Mouse (Mus musculus) cerebellum, postnatal 25 days (tissue): ENCODE data around the gene Hoxc4.

Source experiments
- DNase-seq, 2 experiments: peaks; one replicate each; pipeline ENCODE4 v3.0.0; 2021; ENCODE audit warnings: mixed read lengths in 2 of 2

The Hoxc4 gene

DNA sequence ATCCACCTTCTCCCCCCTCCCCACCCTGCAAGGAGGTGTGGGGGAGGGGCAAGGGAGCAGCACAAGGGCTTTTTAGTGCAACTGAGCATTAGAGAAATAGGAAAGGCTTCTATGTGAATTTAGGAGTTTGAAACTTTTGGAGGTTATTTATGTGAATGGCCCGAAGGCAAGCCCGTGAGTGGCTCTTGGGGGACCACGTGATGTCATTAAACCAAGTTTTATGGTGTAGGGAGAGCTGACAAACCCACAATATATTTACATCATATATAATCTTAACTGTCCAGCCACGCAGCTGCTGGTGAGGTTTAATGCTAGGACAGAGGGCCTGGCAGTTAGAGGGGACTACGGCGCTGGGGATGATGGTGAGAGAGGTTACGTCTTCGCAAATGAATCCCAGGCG lies at the start of gene Hoxc4:
Gene Hoxc4 (plus strand): TSS at position 299 of the 400 bp plus-strand sequence.
- DNase-seq: no peak

DNA sequence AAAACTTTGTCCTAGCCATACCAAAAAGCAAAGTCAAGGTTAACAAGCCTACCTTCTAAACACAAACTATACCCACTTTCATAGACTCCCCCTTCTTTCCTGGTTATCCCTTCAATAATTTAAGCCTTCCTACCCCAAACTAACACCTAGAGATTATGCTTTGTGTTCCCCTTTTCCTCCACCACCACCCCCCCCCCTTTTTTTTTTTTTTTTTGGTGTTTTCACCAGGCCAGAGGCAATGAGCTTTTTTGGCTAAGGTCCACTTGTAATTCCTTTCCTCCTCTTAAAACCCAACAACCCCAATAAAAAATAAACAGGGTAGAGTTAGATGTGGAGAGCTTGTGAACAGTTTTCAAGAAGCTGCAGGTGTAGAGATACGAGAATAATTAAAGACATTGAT lies 49.4 kb upstream of the Hoxc4 start:
- DNase-seq: no peak

DNA sequence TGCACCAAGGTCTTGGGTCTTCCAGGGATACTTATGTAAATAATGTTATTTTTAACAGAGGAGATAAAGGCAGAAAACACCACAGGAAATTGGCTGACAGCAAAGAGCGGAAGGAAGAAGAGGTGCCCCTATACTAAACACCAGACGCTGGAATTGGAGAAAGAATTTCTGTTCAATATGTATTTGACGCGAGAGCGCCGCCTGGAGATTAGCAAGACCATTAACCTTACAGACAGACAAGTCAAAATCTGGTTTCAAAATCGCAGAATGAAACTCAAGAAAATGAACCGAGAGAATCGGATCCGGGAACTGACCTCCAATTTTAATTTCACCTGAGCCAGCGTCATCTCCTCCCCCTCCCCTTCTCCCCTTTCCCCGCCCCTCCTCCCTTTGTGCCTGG lies 48.0 kb upstream of the Hoxc4 start:
- DNase-seq: no peak

DNA sequence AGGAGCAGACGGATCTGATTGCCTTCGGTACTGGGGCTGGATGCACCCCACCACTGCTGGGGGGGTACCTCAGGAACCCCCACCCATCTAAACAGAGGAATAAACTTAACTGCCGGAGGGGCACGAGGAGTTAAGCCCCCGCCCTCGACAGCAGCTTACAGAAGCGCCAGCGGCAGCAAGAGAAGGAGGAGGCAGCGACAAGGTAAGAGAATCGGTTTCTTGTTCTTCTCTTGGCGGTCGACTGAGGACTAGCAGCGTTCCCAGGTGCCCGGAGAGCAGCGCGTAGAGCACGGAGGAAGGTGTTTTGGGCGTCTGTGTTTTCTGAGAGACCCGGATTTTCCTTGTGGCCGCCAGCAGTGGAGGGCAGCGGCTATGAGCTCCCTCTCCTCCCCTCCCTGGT lies 46.5 kb upstream of the Hoxc4 start:
- no peak for DNase-seq

DNA sequence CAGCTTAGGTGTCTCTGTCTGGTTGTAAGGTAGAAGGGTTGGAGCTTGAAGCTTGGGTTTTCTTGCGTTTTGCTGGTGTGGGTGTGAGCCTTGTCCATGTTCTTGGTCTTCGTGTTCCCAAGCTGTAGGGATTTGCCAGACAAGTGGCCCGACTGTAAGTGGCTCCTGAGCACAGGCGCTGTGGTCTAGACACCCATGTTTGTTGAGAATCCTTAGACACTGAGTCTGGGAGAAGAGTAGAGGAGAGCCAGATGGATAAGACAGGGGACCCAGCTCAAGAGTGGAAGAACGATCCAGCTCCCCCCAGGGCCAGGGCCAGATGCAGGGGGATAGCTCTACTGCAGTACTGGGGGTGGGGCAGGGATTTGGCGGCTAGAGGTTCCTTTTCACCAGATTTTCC lies 46.0 kb upstream of the Hoxc4 start:
- DNase-seq: no peak

DNA sequence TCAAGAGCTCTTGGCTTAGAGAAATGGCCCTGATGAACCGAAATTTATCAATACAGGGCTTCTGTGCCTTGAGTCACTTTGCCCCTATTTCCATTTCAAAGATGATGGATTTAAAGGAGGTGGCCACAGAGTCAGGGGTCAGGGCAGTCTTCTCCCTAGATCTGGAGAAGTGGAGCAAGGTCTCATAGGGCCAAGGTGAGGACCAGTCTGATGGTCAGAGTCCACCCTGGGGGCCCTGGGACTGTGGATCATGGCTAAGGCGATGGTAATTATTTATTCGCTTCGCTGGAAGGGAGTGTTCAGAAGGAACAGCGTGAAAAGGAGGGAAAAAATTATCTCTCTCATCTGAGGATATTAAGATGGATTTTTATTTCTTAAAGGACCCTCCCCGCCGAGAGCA lies 43.7 kb upstream of the Hoxc4 start:
- DNase-seq: no peak

DNA sequence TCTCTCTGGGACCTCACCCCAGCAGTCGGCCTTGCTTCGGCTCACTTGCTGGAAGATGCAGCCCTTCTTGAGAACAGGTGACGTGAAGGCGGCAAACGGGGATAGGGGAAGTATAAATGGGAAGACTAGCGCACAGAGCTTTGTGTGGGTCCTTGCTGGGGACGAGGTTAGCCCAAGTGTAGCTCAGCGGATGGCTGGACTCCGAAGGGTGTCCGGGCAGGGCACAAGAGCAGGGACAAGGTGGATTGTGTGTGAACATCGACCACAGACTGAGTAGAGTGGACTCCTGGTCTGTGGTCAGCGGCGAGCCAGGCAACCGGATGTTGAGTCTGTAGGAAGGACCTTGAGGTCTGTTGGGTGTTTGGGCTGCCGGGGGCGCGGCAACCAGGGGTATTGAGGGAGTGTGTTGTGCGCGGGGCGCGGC lies 43.0 kb upstream of the Hoxc4 start:
- no peak for DNase-seq

DNA sequence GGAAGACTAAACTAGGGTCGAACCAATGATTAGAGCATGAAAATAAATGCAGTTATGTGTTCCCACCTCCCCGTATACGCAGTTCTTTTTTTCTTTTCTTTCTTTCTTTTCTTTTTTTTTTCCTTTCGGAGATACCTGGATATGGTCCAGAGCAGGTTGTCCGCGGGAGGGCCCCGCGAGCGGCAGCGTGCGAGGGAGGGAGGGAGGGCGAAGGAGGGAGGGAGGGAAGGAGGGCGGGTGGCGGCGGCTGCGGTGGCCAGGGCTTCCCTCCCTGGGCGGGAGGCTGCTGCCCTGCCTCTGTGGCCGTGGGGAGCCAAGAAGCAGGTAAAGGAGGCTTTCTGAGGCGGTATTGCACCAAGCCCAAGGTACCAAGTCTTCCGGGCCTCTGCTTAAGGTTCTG lies 42.6 kb upstream of the Hoxc4 start, which contains the start of gene Hoxc9:
Gene Hoxc9 (plus strand): TSS at position 269 of the 400 bp plus-strand sequence.
- DNase-seq: no peak

DNA sequence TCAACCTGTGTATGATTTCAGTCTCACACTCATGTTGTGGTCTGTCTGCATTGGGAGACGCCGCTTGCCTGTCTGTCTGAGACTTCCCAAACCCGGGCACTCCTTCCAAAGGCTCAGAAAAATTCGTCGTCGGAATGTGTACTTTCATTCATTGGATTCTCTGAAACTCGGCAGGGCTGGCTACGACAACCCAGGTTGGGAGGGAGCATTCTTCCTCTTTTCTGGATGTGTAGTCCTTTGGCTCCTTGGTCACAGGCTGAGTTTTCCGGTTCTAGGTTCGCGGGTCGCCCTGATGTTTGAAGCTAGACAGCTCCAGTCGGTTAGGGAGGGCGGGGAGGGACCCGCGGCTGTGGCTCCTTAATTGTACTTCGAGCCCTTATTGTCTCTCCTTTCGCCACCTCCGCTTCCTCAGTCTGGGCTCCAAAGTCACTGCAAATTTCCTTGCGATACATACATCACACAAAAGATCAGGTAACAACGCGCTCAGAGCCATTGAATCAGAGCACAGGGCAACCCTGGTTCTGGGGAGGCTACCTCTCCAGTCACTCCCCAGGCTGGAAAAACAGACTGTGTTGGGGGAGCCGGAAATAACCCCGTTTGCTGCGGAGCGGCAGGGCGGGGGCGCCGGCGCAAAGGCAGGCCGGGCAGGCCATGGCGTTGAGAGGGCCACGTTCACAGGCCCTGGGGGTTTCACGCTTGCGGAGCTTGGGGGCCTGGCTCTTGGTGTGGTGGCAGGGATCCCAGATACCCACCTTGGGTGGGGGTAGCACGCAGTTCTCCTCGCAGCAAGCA lies 41.9 kb upstream of the Hoxc4 start:
- no peak for DNase-seq

DNA sequence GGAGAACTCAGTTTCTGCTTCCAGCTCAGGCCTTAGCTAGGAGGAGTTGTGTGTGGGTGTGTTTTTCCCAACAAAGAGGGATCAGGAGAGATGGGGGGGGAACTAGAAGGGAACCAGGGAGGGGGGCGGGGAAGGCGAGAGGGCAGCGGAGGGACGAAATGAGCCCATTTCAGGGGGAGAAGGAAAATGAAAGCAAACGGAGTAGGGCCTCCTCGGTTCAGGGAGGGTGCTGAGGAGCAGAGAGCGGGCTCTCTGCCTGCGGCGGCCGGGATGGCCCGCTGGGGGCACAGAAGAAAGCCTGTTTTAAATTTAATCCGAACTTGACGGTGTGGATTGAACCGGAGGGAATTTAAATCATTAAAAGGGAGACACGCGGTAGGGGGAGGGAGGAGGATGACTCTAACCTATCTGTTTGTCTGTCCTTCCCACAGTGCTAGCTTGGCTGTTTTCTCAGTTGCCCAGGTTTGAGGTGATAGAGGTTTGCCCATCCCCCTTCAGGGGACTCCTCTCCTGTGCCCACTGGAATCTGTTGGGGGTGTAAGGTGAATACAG lies 41.2 kb upstream of the Hoxc4 start:
- no peak for DNase-seq

DNA sequence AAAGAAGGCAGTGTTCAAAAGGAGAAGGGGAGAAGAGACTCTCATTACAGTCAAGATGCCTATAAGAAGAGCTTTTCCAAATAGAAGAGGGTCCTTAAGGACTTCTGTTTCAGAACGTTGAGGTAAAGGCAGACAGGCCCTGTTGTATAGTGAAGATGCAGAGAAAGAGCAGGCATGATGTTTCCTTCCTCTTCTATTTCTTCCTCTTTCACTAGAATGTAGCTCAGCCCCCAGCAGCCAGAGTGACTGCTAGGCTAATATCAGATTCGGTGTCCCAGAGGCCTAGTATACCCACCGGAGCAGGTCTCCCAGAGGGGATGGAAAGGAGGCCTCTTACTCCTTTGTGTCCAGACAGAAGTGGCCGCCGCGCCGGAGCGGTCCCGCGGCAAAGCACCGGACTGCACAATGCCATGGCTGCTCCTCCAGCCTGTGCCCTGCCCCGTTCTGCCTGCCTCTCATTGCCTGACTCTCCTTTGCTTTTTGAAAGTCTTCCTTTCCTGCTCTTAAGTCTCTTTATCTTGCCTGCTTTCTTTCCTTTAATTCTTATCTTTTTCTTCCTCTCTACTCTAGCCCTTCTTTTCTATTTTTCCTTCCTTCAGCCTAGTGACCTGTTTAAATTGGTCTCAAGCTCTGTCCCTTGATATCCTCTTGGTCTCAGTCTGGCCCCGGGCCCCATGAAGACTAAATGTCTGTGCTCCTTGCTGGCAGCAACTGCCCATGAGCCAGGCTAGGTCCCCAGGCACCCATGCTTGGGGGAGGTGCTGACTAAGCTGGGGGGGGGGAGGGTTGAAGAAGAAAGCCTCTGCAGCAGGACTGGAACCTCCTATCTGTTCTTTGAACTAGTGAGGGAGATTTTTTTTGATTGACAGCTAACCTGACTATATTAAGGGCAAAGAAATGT lies 39.9 kb upstream of the Hoxc4 start:
- no peak for DNase-seq

DNA sequence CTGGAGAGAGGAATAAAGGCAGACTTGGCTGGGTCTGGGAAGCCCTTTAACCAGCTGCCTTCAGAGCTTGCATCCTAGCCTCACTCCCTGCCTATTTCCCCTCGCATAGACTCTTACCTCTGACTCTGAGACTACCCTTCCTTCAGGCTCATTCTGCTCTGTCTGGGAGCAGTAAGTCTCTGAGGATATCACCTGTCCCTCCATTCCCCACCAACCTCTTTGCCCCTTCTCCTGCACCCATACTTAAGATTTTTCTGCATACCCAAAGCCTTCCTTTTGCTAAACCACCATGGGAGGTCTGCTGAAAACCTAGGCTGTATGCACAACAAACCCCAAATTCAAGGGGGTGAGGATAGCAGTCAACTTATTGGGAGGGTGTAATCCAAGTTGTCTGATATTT lies 38.8 kb upstream of the Hoxc4 start:
- DNase-seq: no peak

DNA sequence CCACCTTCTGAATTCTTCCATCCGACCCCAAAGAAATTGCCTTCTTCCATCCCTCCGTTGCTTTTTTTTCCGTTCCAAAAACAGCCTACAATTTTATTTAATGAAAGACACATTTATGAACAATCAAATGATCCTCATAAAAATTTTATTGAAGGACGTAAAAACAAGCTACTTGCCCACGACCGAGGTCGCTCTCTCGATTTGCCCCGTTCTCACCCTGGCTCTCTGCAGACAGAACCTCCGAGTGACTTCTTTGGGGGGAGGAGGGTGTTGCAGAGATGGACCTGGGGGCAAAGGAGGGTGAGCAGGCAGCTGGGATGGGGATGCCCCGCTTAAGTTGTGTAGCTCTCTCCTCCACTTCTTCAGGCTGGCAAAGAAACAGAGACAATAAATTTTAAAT lies 38.4 kb upstream of the Hoxc4 start:
- DNase-seq: no peak

DNA sequence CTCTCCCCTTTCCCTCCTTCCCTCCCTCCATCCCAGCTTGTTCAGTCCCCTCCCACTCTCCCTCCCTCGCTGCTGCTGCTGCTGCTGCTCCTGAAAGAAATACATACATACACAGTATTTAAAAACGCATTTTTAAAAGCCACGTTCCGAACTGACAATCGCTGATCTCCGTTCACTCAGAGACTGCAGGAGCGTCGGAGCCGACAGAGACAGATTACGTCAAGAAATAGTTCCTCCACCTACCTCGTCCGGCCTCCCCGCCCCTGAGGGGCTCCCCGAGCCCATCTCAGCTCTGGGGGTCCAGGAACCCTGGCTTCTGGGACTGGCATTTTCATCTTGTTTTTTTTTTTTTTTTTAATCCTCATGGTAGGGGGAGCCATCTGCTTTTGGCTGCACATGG lies 37.8 kb upstream of the Hoxc4 start:
- no peak for DNase-seq

DNA sequence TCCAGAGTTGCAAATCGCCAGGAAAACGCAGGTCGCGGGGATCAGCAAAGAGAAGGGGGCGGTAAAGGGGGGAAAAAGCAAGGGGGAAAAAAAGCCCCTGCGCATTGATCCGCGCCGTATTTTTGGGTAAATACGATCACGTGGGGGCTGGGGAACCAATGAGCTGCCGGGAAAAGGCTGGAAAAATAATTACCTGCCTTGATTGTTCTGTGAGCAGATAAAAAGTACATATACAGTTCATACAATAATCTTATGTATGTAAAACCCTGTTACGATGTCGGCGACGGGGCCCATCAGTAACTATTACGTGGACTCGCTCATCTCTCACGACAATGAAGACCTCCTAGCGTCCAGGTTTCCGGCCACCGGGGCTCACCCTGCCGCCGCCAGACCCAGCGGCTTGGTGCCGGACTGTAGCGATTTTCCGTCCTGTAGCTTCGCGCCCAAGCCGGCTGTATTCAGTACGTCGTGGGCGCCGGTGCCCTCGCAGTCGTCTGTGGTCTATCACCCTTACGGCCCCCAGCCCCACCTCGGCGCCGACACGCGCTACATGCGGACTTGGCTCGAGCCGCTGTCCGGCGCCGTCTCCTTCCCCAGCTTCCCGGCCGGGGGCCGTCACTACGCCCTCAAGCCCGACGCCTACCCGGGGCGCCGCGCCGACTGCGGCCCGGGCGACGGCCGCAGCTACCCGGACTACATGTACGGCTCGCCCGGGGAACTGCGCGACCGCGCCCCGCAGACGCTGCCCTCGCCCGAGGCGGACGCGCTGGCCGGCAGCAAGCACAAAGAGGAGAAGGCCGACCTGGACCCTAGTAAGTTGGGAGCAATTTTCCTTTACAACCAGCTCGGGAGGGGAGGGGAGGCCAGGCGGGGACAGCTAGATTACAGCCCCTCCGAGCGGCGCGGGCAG lies 37.1 kb upstream of the Hoxc4 start:
- no peak for DNase-seq

DNA sequence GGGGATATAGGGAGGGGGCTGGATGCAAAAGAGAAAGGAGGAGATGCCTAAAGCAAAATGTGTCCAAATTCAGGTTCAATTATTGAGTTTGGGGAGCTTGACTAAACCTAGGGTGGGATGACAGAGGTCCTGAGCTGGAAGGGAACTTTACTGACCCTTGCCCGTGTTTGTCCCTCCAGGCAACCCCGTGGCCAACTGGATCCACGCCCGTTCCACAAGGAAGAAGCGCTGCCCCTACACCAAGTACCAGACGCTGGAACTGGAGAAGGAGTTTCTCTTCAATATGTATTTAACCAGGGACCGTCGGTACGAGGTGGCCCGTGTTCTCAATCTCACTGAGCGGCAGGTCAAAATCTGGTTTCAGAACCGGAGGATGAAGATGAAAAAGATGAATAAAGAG lies 35.0 kb upstream of the Hoxc4 start:
- DNase-seq: no peak

DNA sequence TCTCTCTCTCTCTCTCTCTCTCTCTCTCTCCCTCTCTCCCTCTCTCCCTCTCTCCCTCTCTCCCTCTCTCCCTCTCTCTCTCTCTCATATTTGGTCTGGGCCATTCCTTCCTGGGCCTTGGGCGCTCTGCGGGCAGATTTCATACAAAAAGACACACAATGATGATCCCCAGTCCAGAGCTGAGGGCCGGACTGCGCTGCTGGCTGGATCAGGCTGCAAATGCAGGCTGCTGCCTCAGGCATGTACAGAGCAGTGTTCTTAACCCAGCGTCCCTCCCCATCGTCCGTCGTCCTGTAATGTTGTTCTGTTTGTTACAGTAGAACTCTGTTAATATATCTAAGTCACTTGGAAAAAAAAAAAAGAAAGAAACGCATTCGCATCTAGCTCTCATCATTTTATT lies 34.2 kb upstream of the Hoxc4 start:
- DNase-seq: no peak

DNA sequence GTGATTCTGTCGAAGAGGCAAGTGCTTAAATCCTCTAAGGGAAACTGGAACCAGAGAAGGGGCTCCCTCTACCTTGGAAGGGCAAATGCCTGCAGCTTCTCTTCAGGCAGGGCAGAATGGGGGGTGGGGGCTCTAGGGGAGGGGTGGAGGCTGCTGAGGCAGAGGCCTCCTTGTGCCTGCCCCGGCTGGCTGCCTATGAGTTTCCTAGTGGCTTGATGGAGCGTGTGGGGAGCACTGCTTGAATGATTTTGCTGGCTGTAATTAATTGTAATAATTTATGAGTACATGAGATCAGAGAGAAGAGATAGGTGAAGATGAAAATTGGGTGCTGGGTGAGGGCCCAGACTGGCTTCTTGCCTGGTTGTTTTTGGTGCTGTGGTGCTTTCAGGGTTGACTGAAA lies 33.8 kb upstream of the Hoxc4 start:
- DNase-seq: no peak

DNA sequence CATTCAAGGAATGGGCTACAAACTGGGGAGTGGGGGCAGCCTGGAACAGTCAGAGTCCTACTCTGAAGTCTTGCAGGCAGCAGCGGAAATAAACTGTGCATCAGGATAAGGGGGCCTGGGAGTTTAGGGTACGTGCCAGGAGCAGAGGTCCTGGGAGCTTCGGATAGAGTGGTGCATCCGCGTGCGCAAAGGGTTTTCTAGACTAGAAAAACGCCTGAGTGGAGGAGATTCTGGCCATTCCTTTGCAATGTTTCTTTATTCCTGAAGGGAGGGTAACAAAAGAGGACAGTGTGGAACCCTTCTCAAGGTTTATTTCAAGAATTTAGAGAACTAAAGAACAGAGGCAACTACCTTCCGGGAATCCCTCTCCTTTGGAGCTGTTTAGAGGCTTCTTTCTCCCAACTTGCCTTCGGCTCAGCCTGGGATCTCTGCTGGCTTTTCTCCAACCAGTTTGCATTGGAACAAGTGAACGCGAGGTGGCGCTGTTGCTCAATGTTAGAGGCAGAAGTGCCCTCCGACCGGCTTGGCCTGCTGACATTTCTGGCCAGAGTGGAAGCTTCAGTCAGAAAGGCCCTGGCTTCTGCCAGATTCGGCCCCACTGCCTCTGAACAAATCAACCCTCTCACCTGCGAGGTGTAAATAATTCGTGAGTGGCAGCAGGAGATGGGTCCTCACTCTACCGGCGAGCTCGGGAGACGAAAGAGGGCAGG lies 31.5 kb upstream of the Hoxc4 start:
- DNase-seq: peak; percentile 92 to 95

DNA sequence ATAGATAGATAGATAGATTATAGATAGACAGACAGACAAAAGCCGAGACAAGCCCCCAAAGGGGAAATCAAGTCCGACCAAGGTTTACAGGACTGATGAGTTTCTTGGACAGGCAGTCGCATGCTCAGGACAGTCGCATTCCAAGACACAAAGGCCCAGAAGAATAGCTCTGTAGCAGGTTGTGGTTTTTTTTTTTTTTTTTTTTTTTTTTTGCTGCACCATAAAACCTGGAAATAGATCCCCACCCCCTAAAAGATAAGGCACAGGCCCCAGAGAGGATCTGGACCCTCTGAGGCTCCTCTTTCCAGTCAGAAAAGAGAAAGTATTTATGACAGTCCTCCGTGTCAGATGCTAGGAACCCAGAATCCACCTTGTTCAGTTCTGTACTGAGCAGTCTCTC lies 30.7 kb upstream of the Hoxc4 start:
- DNase-seq: no peak

DNA sequence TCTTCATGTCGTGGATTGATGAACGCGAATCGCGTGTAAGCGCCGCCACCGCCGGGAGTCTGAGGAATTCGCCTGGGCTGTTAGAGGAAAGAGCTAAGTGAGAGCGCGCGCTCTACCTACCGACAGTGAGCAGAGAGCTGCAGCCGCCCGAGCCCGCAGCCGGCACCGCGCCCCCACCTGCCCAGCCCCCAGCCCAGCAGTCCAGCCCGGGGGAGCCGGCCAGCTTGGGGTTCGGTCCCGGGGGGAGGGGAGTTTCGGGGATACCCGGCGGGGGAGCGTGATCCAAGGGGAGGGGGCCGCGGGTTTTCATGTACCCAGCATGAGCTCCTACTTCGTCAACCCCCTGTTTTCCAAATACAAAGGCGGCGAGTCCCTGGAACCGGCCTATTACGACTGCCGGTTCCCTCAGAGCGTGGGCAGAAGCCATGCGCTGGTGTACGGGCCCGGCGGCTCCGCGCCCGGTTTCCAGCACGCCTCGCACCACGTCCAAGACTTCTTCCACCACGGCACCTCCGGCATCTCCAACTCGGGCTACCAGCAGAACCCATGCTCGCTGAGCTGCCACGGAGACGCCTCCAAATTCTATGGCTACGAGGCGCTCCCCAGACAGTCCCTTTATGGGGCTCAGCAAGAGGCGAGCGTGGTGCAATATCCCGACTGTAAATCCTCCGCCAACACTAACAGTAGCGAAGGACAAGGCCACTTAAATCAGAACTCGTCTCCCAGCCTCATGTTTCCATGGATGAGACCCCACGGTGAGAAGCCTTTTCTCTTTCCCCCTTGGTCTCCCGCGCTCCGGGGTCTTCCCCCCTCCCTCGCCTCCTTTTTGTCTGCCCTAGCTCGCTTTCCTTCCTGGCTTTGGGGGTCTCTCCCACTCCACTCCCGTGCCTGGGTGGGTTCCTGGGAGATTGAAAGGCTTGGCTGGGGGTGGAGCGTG lies 28.0 kb upstream of the Hoxc4 start, which contains the start of gene Hoxc8:
Gene Hoxc8 (plus strand): TSS at position 147 of the 937 bp plus-strand sequence.
- DNase-seq: no peak
